Mouse (Mus musculus): ENCODE measurements at regions not wholly inside any gene's neighbourhood (a gene's known extent, or its start where the extent isn't known, plus 50 kb on each side); places are given as distances from the start of the nearest gene placed in this dataset.

GRCm38 (mm10) chr5:91708149-91708548 is 190.7 kb downstream of the Parm1 start:
- TF ChIP-seq CTCF (IDR thresholded peaks at IDR 0.05) = no peak
- TF ChIP-seq EP300 (IDR thresholded peaks at IDR 0.05; ENCODE audit: insufficient read depth, low read depth, low read length) = no peak
- no peak for TF ChIP-seq POLR2A (IDR thresholded peaks at IDR 0.05; ENCODE audit: insufficient read depth, low read depth, low read length)
